Mouse (Mus musculus): ENCODE measurements around the gene Cc2d2b.

Gene Cc2d2b

GRCm38 (mm10) chr19:40830703-40831415 lies 82.3 kb downstream of the Cc2d2b start, which contains the start of gene Ccnj:
Gene Ccnj (plus strand): TSS chr19:40831279.
- peak; percentile 98 for ATAC-seq (ENCODE audit: insufficient number of reproducible peaks, low FRiP score, low TSS enrichment)

GRCm38 (mm10) chr19:40831416-40832201 lies 83.1 kb downstream of the Cc2d2b start:
- peak; percentile 49 for ATAC-seq (ENCODE audit: insufficient number of reproducible peaks, low FRiP score, low TSS enrichment)

- no peak for ATAC-seq (ENCODE audit: insufficient number of reproducible peaks, low FRiP score, low TSS enrichment)
These were observed 83.8 kb downstream of the Cc2d2b start for GRCm38 (mm10) chr19:40832361-40832760.

GRCm38 (mm10) chr19:40834436-40834835 lies 85.9 kb downstream of the Cc2d2b start:
- ATAC-seq (ENCODE audit: insufficient number of reproducible peaks, low FRiP score, low TSS enrichment): no peak

- no peak for ATAC-seq (ENCODE audit: insufficient number of reproducible peaks, low FRiP score, low TSS enrichment)
These were observed 89.7 kb downstream of the Cc2d2b start for GRCm38 (mm10) chr19:40838205-40838604.

- no peak for ATAC-seq (ENCODE audit: insufficient number of reproducible peaks, low FRiP score, low TSS enrichment)
These were observed 91.8 kb downstream of the Cc2d2b start for GRCm38 (mm10) chr19:40840303-40840702.

GRCm38 (mm10) chr19:40841083-40841482 lies 92.5 kb downstream of the Cc2d2b start:
- no peak for ATAC-seq (ENCODE audit: insufficient number of reproducible peaks, low FRiP score, low TSS enrichment)

- ATAC-seq (ENCODE audit: insufficient number of reproducible peaks, low FRiP score, low TSS enrichment): no peak
These were observed 93.0 kb downstream of the Cc2d2b start for GRCm38 (mm10) chr19:40841593-40841992.

GRCm38 (mm10) chr19:40844731-40845130 lies 96.2 kb downstream of the Cc2d2b start:
- ATAC-seq (ENCODE audit: insufficient number of reproducible peaks, low FRiP score, low TSS enrichment): no peak

GRCm38 (mm10) chr19:40849391-40849790 lies 100.8 kb downstream of the Cc2d2b start:
- ATAC-seq (ENCODE audit: insufficient number of reproducible peaks, low FRiP score, low TSS enrichment): no peak

GRCm38 (mm10) chr19:40859555-40859954 lies 111.0 kb downstream of the Cc2d2b start:
- ATAC-seq (ENCODE audit: insufficient number of reproducible peaks, low FRiP score, low TSS enrichment): no peak

GRCm38 (mm10) chr19:40868284-40868683 lies 119.7 kb downstream of the Cc2d2b start:
- ATAC-seq (ENCODE audit: insufficient number of reproducible peaks, low FRiP score, low TSS enrichment): no peak

GRCm38 (mm10) chr19:40869425-40870105 lies 121.0 kb downstream of the Cc2d2b start:
- ATAC-seq (ENCODE audit: insufficient number of reproducible peaks, low FRiP score, low TSS enrichment): no peak

GRCm38 (mm10) chr19:40872955-40873665 lies 124.6 kb downstream of the Cc2d2b start:
- peak; percentile 97 for ATAC-seq (ENCODE audit: insufficient number of reproducible peaks, low FRiP score, low TSS enrichment)

Measured in cerebellum, adult (tissue).